Mouse (Mus musculus): ENCODE results near the gene Tor1aip2. TPM values are rescaled to one million over a fixed set of nuclear protein-coding genes. Genes with fewer than 3 reads are reported as not detected.

Tor1aip2 gene
- polyA plus RNA-seq, 1 experiment from 2014 or later: 53.9 TPM

DNA sequence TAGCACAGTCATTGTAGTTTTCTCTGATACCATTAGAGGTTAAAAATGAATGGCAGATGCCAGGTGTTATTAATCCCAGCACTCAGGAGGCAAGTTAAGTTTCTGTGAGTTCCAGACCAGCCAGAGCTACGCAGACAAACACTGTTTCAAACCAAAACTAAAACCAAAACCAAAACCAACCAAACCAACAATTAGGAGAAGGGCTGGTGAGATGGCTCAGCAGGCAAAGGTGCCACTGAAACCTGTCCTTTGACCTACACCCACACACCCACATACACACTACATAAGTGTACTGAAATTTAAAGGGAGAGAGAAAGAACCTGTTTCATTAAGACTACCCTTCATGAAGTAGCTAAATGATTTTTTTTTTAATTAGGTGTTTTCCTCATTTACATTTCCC is 26.2 kb upstream of the Tor1aip2 start:
- H3K4me1 ChIP-seq (ENCODE audit: control insufficient read depth, low read depth, low read length): no peaks in the 10 kb centered on the region
- peaks cover 30% of the 10 kb centered on the region for H3K36me3 ChIP-seq (ENCODE audit: control insufficient read depth, insufficient read depth)
- no peak for ATAC-seq (ENCODE audit: low read depth)
- H3K4me3 ChIP-seq (ENCODE audit: low read depth, low read length): no peak overlapping the region
- no peaks in the 10 kb centered on the region for H3K9me3 ChIP-seq (replicated peaks; ENCODE audit: control insufficient read depth, low read length)
- H3K4me2 ChIP-seq (ENCODE audit: low read depth, low read length): no peak overlapping the region
- H3K27me3 ChIP-seq (ENCODE audit: control insufficient read depth, insufficient read depth, low read depth, low read length): no peaks in the 10 kb centered on the region
- 97% methylated on average over 1 of the region's 1 CpGs for WGBS (ENCODE audit: insufficient replicate concordance)
- H3K9ac ChIP-seq (ENCODE audit: low read depth, low read length): no peak overlapping the region
- H3K27ac ChIP-seq (ENCODE audit: low read length): no peak overlapping the region

DNA sequence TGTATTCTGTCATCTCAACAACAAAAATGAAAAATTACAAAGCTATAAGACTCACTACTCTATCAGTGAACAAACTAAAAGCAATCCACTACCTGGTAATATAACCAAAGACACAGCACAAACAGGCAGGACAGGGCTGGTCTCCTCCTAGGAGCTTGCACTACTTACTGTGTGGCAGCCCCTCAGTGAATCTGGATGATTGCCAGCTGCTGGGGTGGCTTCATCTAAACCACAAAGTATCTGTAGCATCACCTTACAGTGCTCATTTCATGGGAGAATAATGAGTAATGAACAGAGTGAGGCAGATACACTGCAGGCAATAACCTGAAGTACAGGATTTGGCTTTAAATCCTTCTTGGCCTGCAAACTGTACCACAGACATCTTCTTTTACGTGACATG is 15.4 kb upstream of the Tor1aip2 start:
- no peaks in the 10 kb centered on the region for H3K4me1 ChIP-seq (ENCODE audit: control insufficient read depth, low read depth, low read length)
- no peak overlapping the region for H3K4me2 ChIP-seq (ENCODE audit: low read depth, low read length)
- no peaks in the 10 kb centered on the region for H3K27me3 ChIP-seq (ENCODE audit: control insufficient read depth, insufficient read depth, low read depth, low read length)
- no peaks in the 10 kb centered on the region for H3K9me3 ChIP-seq (replicated peaks; ENCODE audit: control insufficient read depth, low read length)
- no peak for ATAC-seq (ENCODE audit: low read depth)
- no peak overlapping the region for H3K27ac ChIP-seq (ENCODE audit: low read length)
- no peak overlapping the region for H3K9ac ChIP-seq (ENCODE audit: low read depth, low read length)
- no peak overlapping the region for H3K4me3 ChIP-seq (ENCODE audit: low read depth, low read length)
- 69% methylated on average over 1 of the region's 1 CpGs for WGBS (ENCODE audit: insufficient replicate concordance)
- peaks cover 28% of the 10 kb centered on the region for H3K36me3 ChIP-seq (ENCODE audit: control insufficient read depth, insufficient read depth)

DNA sequence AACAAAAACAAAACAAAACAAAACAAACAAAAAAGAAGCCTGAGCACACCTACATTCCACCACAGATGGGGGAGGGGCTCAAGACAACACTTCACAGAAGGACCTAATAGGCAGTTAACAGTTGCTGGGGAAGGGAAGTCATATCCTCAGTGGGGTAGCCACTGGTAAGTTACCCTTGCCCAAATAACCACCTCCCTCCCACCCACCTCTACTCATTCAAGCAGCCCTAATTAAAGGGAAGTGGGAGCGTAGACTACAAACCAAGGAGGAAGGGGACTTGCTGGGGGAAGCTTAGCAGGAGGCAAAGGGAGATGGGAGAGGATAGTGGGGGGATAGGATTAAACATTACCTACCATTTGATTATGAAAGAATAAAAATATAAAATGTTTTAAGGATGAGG is 14.8 kb upstream of the Tor1aip2 start:
- H3K4me2 ChIP-seq (ENCODE audit: low read depth, low read length): no peak overlapping the region
- 88% methylated on average over 1 of the region's 1 CpGs for WGBS (ENCODE audit: insufficient replicate concordance)
- no peaks in the 10 kb centered on the region for H3K4me1 ChIP-seq (ENCODE audit: control insufficient read depth, low read depth, low read length)
- no peak for ATAC-seq (ENCODE audit: low read depth)
- no peaks in the 10 kb centered on the region for H3K27me3 ChIP-seq (ENCODE audit: control insufficient read depth, insufficient read depth, low read depth, low read length)
- H3K4me3 ChIP-seq (ENCODE audit: low read depth, low read length): no peak overlapping the region
- peaks cover 26% of the 10 kb centered on the region for H3K36me3 ChIP-seq (ENCODE audit: control insufficient read depth, insufficient read depth)
- no peaks in the 10 kb centered on the region for H3K9me3 ChIP-seq (replicated peaks; ENCODE audit: control insufficient read depth, low read length)
- H3K27ac ChIP-seq (ENCODE audit: low read length): no peak overlapping the region
- H3K9ac ChIP-seq (ENCODE audit: low read depth, low read length): no peak overlapping the region

DNA sequence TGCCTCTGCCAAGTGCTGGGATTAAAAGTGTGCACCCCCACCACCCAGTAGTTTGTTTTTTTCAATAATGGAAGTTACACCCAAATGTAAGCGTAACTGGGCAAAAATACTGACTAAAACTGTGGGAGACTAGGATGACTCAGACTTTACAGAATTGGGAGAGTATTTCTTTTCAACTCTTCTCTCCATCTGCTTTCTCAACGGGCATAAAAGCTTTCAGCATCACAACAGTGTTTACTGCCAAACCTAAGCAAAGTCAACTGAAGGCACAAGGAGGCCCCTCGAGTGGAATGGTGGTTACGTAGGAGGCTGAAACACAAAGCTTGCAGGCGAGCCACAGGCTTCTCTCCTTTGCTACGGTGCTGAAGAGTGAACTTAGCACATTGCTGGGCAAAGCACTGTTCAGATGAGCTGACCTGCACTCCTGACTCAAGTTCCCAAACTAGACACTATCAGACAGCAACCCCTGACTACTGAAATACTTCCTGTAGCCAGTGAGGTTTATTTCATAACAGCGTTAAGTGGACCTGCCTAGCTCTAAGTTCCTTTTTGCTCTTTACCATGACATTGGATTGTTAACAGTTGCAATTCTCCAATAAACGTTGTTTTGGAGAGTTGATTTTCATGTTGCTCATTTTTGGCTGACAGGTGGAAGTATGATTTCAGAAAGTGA is 10.2 kb upstream of the Tor1aip2 start:
- Histone ChIP-seq H3K27me3 (ENCODE audit: control insufficient read depth, insufficient read depth, low read depth, low read length) (no peaks in the 10 kb centered on the region), H3K4me3 (ENCODE audit: low read depth, low read length) (no peak overlapping the region), H3K4me2 (ENCODE audit: low read depth, low read length) (peak overlapping the region; percentile 15; the same call in 1 of the 2 replicates), H3K9me3 (replicated peaks; ENCODE audit: control insufficient read depth, low read length) (no peaks in the 10 kb centered on the region), H3K4me1 (ENCODE audit: control insufficient read depth, low read depth, low read length) (no peaks in the 10 kb centered on the region), H3K36me3 (ENCODE audit: control insufficient read depth, insufficient read depth) (peaks cover 23% of the 10 kb centered on the region), H3K9ac (ENCODE audit: low read depth, low read length) (no peak overlapping the region), H3K27ac (ENCODE audit: low read length) (peak overlapping the region; percentile 70; the same call in 1 of the 2 replicates)
- 63% methylated on average over 8 of the region's 8 CpGs for WGBS (ENCODE audit: insufficient replicate concordance)
- ATAC-seq (ENCODE audit: low read depth): peak; percentile 37; the same call in 1 of the 2 replicates

DNA sequence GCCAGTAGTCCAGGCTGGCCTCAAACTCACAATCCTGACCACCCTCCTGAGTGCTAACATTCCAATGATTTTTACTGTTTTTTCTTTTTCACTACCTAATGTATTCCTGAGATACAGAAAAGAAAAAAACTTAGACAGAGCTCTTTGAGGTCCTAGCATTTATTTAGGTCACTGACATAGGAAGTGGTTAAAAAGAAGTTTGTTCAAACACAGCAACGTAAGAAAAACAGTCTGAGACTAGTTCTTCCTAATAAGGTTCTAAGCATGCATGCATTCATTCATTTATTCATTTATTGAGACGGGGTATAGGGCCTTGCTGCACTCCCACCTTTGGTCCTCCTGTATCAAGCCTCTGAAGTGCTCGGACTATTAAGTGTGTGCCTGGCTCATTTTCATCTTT is 7.4 kb upstream of the Tor1aip2 start:
- no peak for ATAC-seq (ENCODE audit: low read depth)
- H3K36me3 ChIP-seq (ENCODE audit: control insufficient read depth, insufficient read depth): peaks cover 37% of the 10 kb centered on the region
- WGBS (ENCODE audit: insufficient replicate concordance): 84% methylated on average over 3 of the region's 3 CpGs
- no peaks in the 10 kb centered on the region for H3K27me3 ChIP-seq (ENCODE audit: control insufficient read depth, insufficient read depth, low read depth, low read length)
- no peaks in the 10 kb centered on the region for H3K9me3 ChIP-seq (replicated peaks; ENCODE audit: control insufficient read depth, low read length)
- no peak overlapping the region for H3K4me2 ChIP-seq (ENCODE audit: low read depth, low read length)
- H3K4me1 ChIP-seq (ENCODE audit: control insufficient read depth, low read depth, low read length): no peaks in the 10 kb centered on the region
- H3K9ac ChIP-seq (ENCODE audit: low read depth, low read length): no peak overlapping the region
- peak overlapping the region; percentile 41 for H3K27ac ChIP-seq (ENCODE audit: low read length)
- H3K4me3 ChIP-seq (ENCODE audit: low read depth, low read length): no peak overlapping the region

DNA sequence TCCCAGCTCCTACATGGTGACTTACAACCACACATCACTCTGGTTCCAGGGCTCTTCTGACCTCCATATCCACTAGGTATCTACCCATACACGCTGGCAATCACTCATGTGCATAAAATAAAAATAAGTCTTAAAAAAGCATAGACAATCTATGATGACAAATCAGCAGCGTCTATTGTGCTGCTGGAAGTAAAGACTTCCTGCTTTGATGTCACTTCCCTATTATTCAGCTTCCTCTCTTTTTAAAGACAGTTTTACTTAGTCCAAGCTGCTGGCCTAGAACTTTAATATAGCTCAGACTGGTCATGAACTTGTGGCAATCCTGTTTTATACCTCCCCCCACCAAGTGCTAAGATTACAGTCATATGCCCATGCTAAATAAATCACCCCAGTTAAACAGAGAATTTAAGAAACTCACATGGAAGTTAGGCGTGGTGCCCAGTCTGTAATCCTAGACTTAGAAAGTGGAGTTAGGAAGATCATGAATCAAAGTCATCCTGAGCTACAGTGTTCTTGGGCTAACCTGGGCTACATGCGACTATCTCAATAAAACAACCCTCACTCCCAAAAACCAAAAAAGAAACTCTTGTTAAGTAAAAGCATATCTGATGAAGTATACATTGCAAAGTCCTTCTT is 6.7 kb upstream of the Tor1aip2 start:
- Histone ChIP-seq H3K9ac (ENCODE audit: low read depth, low read length) (no peak overlapping the region), H3K27ac (ENCODE audit: low read length) (peak overlapping the region; percentile 41), H3K4me3 (ENCODE audit: low read depth, low read length) (no peak overlapping the region), H3K36me3 (ENCODE audit: control insufficient read depth, insufficient read depth) (peaks cover 42% of the 10 kb centered on the region), H3K9me3 (replicated peaks; ENCODE audit: control insufficient read depth, low read length) (no peaks in the 10 kb centered on the region), H3K27me3 (ENCODE audit: control insufficient read depth, insufficient read depth, low read depth, low read length) (no peaks in the 10 kb centered on the region), H3K4me1 (ENCODE audit: control insufficient read depth, low read depth, low read length) (peaks cover under 1% of the 10 kb centered on the region), H3K4me2 (ENCODE audit: low read depth, low read length) (no peak overlapping the region)
- WGBS (ENCODE audit: insufficient replicate concordance): 65% methylated on average over 4 of the region's 4 CpGs
- no peak for ATAC-seq (ENCODE audit: low read depth)

DNA sequence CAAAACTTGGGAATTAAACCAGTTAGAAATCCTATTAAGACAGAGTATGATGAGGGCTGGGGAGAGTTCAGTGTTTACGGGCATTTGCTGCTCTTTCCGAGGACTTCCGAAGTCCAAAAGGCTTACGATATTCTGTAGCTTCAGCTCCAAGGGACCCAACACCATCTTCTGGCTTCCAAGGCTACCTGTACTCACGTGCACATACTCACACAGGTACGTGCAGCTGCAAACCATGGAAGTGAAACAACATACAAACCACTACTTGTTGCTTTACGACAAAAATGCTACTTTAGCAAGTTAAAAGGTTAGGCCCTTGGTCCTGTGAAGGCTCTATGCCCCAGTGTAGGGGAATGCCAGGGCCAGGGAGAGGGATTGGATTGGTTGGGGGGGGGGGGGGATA is 1.3 kb upstream of the Tor1aip2 start:
- peaks cover 38% of the 10 kb centered on the region for H3K36me3 ChIP-seq (ENCODE audit: control insufficient read depth, insufficient read depth)

DNA sequence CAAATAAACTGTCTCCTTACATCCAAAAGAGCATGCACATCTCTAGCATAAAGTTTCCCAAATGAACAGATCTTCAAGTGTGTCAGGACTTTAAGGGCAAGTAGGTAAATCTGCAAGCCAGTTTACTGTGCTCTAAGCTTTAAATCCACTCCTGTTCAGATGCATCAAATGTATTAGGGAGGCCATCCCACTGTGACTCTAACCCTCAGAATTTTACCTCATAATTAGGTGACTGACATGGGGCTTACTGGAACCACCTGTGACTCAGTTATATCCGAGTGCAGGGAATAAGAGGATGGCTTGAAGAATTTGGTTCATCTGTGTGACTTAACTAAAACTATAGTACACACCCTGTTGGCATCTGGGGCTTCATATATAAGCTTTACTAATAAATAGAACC is 542 bp upstream of the Tor1aip2 start:
- Histone ChIP-seq H3K4me3 (ENCODE audit: low read depth, low read length) (peak overlapping the region; percentile 93), H3K4me1 (ENCODE audit: control insufficient read depth, low read depth, low read length) (peaks cover 20% of the 10 kb centered on the region), H3K27me3 (ENCODE audit: control insufficient read depth, insufficient read depth, low read depth, low read length) (no peaks in the 10 kb centered on the region), H3K27ac (ENCODE audit: low read length) (peak overlapping the region; percentile 100), H3K9ac (ENCODE audit: low read depth, low read length) (peak overlapping the region; percentile 99), H3K36me3 (ENCODE audit: control insufficient read depth, insufficient read depth) (peaks cover 32% of the 10 kb centered on the region), H3K9me3 (replicated peaks; ENCODE audit: control insufficient read depth, low read length) (no peaks in the 10 kb centered on the region), H3K4me2 (ENCODE audit: low read depth, low read length) (peak overlapping the region; percentile 63)
- WGBS (ENCODE audit: insufficient replicate concordance): 24% methylated on average over 1 of the region's 1 CpGs
- no peak for ATAC-seq (ENCODE audit: low read depth)

More for the DNA sequence above, 1.3 kb upstream of the Tor1aip2 start:
- Histone ChIP-seq H3K9me3 (replicated peaks; ENCODE audit: control insufficient read depth, low read length) (no peaks in the 10 kb centered on the region), H3K4me3 (ENCODE audit: low read depth, low read length) (no peak overlapping the region), H3K4me2 (ENCODE audit: low read depth, low read length) (peak overlapping the region; percentile 63; the same call in 1 of the 2 replicates), H3K4me1 (ENCODE audit: control insufficient read depth, low read depth, low read length) (peaks cover 17% of the 10 kb centered on the region), H3K27me3 (ENCODE audit: control insufficient read depth, insufficient read depth, low read depth, low read length) (no peaks in the 10 kb centered on the region), H3K27ac (ENCODE audit: low read length) (no peak overlapping the region), H3K9ac (ENCODE audit: low read depth, low read length) (no peak overlapping the region)
- 90% methylated on average over 7 of the region's 7 CpGs for WGBS (ENCODE audit: insufficient replicate concordance)
- no peak for ATAC-seq (ENCODE audit: low read depth)
